ENCODE assay signal across 8 mouse cellular contexts in the genomic region with DNA sequence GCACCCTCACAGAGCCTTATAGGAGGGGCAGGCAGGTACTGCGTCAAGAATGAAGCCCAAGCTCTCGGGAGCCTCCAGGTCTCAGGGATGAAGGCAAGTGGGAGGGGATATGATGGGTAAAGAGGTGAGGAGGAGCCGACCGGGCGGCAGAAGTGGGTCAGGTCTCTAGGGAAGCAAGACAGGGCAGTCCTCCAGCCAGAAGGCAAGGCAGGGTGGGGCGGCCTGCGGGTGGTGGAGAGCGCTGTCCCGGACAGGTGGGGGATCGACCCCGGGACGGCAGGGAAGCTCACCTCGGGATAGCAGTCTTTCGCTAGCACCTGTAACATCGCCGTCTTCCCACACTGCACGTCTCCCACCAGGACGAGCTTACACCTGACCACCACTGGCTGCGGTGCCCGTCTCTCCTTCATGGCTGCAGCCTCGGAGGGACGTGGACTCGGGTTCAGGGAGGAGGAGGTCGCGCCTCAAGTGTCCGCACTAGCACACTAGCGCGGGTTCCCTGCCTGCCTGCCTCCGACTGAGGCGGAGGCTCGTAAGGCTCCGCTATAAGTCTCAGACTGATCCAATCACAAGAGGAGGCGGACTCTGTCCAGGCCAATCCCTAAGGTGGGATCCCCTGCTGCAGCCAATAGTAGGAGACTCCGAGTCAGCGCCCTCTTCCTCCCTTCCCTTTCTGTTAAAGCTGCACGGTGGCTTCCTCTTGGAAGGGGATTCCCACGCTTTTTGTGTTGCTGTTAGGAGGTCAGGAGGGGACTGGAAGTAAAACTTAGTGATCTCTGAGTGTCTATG. TPM values are rescaled to one million over a fixed set of nuclear protein-coding genes. Genes with fewer than 3 reads are reported as not detected.
DNase-seq lines count a peak whose midpoint lies in the region; ATAC-seq and TF ChIP-seq lines count a peak whose summit lies in the region.

TSS of gene Rnd1 (minus strand) at position 522 of the 789 bp plus-strand sequence.

- peak within 1 kb of the TSS; percentile 79 for H3K4me3 ChIP-seq in E14TG2a.4 (replicated peaks; ENCODE audit: low read length)
- H3K4me3 ChIP-seq in forebrain, embryonic 10.5 days, result peak within 1 kb of the TSS; percentile 59
- peak within 1 kb of the TSS; percentile 54 for H3K4me3 ChIP-seq in heart, embryonic 15.5 days
- peak within 1 kb of the TSS; percentile 46 for H3K4me3 ChIP-seq in liver, embryonic 12.5 days

- H3K4me2 ChIP-seq in heart, embryonic 15.5 days, result peak within 1 kb of the TSS; percentile 98
- peak within 1 kb of the TSS; percentile 75 for H3K4me2 ChIP-seq in liver, embryonic 12.5 days

- WGBS in forebrain, embryonic 10.5 days, result under 1% methylated on average over 36 of the region's 37 CpGs
- WGBS in heart, embryonic 15.5 days, result under 1% methylated on average over 37 of the region's 37 CpGs
- 2% methylated on average over 37 of the region's 37 CpGs for WGBS in liver, embryonic 12.5 days (ENCODE audit: insufficient replicate concordance)

- H3K27ac ChIP-seq in forebrain, embryonic 10.5 days, result peak within 1 kb of the TSS; percentile 49
- no peak within 1 kb of the TSS for H3K27ac ChIP-seq in heart, embryonic 15.5 days
- no peak within 1 kb of the TSS for H3K27ac ChIP-seq in liver, embryonic 12.5 days

- H3K27me3 ChIP-seq in E14TG2a.4 (ENCODE audit: insufficient read depth, low read length), result peaks cover 54% of the 10 kb centered on the region
- peaks cover 85% of the 10 kb centered on the region for H3K27me3 ChIP-seq in forebrain, embryonic 10.5 days (ENCODE audit: poor library complexity, severe bottlenecking)
- peaks cover 32% of the 10 kb centered on the region for H3K27me3 ChIP-seq in heart, embryonic 15.5 days
- peaks cover 90% of the 10 kb centered on the region for H3K27me3 ChIP-seq in liver, embryonic 12.5 days (replicated peaks)
- peaks cover 4% of the 10 kb centered on the region for H3K27me3 ChIP-seq in splenic B cell, adult 2 months (ENCODE audit: control insufficient read depth, insufficient read depth, low read length, poor library complexity, severe bottlenecking)

- TF ChIP-seq CTCF in E14TG2a.4 (conservative IDR thresholded peaks at IDR 0.05; ENCODE audit: low read length), result no peak

- peak within 1 kb of the TSS; percentile 51; the same call in 1 of the 2 replicates for H3K9ac ChIP-seq in heart, embryonic 15.5 days
- H3K9ac ChIP-seq in liver, embryonic 12.5 days, result peak within 1 kb of the TSS; percentile 12; the same call in 1 of the 2 replicates

- H3K36me3 ChIP-seq in E14TG2a.4 (ENCODE audit: insufficient read depth, low read length), result peaks cover 15% of the 10 kb centered on the region
- H3K36me3 ChIP-seq in forebrain, embryonic 10.5 days (replicated peaks), result no peaks in the 10 kb centered on the region
- H3K36me3 ChIP-seq in heart, embryonic 15.5 days, result no peaks in the 10 kb centered on the region
- no peaks in the 10 kb centered on the region for H3K36me3 ChIP-seq in liver, embryonic 12.5 days
- no peaks in the 10 kb centered on the region for H3K36me3 ChIP-seq in splenic B cell, adult 2 months (ENCODE audit: control insufficient read depth, insufficient read depth, low read length, poor library complexity, severe bottlenecking)

- H3K4me1 ChIP-seq in E14TG2a.4 (replicated peaks; ENCODE audit: low read depth, low read length), result peaks cover 44% of the 10 kb centered on the region
- H3K4me1 ChIP-seq in forebrain, embryonic 10.5 days, result peaks cover 48% of the 10 kb centered on the region
- H3K4me1 ChIP-seq in heart, embryonic 15.5 days (replicated peaks), result peaks cover 31% of the 10 kb centered on the region
- H3K4me1 ChIP-seq in liver, embryonic 12.5 days, result peaks cover 26% of the 10 kb centered on the region

- peaks cover 22% of the 10 kb centered on the region for H3K9me3 ChIP-seq in E14TG2a.4 (ENCODE audit: low read length)
- no peaks in the 10 kb centered on the region for H3K9me3 ChIP-seq in forebrain, embryonic 10.5 days
- H3K9me3 ChIP-seq in heart, embryonic 15.5 days (replicated peaks), result no peaks in the 10 kb centered on the region
- no peaks in the 10 kb centered on the region for H3K9me3 ChIP-seq in liver, embryonic 12.5 days (replicated peaks)

- peak; percentile 72 for DNase-seq in c-Kit-positive CD71-positive TER-119-negative erythroid progenitor cells, embryonic 14.5 days (ENCODE audit: low read depth)
- DNase-seq in forebrain, embryonic 10.5 days (ENCODE audit: extremely low spot score, low spot score), result peak; percentile 83
- DNase-seq in kidney, postnatal 14 days, result peak; percentile 92
- peak; percentile 82 for DNase-seq in naive thymus-derived CD4-positive, alpha-beta T cell, adult 2 months (ENCODE audit: low read depth)
- DNase-seq in splenic B cell, adult 2 months (ENCODE audit: low read depth, low spot score), result peak; percentile 68

- ATAC-seq in heart, embryonic 15.5 days (replicated peaks; ENCODE audit: insufficient number of reproducible peaks, insufficient read depth, low FRiP score, low read depth), result peak; percentile 96
- ATAC-seq in liver, embryonic 12.5 days, result peak; percentile 91

RNA-seq across cellular contexts. Expression of gene Rnd1, which starts in this region (rescaled TPM):
- 1.8 and 2.2 TPM in 2 replicates for polyA plus RNA-seq in forebrain, embryonic 10.5 days (2016; fragmentation: Nextera tagmentation; extraction: Ambion mirVana)
- polyA plus RNA-seq in heart, embryonic 15.5 days (2015; fragmentation: Nextera tagmentation; extraction: Ambion mirVana), result 1.1 and 1.2 TPM in 2 replicates
- 0.30 and 0.50 TPM in 2 replicates for polyA plus RNA-seq in liver, embryonic 12.5 days (2016; fragmentation: Nextera tagmentation; extraction: Ambion mirVana)

Comparison
In these comparisons a context has a peak if more than half of its experiments do, and no peak if none do; other contexts are left out.
1. Peak in ATAC-seq, H3K4me3 ChIP-seq, H3K9ac ChIP-seq and H3K4me2 ChIP-seq in liver, embryonic 12.5 days; RNA of the gene not detected or under 1 TPM.